Mouse (Mus musculus): ENCODE measurements around the gene Wdr4.

DNA sequence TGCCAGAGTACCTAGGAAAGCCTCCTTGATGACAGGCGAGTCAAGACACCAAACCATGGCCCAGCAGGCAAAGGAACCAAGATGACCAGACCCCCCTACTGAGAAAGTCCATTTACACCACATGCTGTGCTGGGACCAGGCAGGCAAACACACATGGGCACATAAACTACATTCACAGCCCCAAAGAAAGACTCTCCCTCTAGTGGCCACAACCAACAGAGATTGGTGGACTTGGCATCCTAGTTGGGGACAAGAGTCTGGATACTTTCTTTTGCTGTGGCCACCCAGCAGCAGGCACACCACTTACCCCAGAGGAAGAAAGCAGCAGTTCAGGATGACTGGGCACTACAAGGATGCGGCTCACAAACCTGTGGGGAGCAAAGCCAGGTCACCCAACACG lies 18.9 kb downstream of the Wdr4 start:
- TF ChIP-seq CTCF (IDR thresholded peaks at IDR 0.05; ENCODE audit: borderline replicate concordance, insufficient read depth, low read length) (no peak), POLR2A (IDR thresholded peaks at IDR 0.05; ENCODE audit: low read depth, low read length) (no peak)

All from embryonic fibroblast, embryonic 13.5 days (primary cell).